Mouse (Mus musculus): ENCODE data around the gene Mb21d2. TPM values are rescaled to one million over a fixed set of nuclear protein-coding genes. Genes with fewer than 3 reads are reported as not detected.

The Mb21d2 gene
- total RNA-seq, 2 experiments from 2014 or later = not detected

DNA sequence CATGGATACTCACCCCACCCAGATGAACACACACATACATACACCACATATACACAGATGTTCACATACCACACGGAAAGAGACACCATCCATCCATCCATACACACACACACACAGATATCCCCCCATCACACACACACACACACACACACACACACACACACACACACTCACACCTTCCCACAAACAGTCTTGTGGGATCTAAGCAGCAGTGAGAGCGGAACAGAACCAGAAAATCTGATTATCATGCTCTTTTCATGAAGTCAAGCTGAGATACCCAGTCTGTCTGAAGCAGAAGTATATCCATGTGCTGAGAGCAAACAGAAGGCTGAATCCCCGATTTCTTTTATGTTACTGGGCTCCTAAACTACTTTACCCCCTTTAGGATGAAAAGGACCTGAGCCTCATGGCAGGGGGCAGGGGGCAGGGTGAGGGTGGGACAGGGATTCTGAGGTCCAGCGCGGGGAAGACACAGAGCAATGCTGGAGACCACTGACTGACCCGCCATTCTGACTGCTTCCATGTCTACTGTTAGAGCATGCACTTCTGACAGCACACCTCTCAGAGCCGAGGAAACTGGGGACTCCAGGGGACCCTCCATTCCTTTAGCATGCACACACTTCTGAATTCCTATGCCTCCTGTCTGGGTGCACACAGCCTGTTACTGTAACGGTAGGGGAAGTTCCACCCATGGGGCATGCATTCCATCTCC lies 62.7 kb downstream of the Mb21d2 start:
- no peak for ATAC-seq (replicated peaks; ENCODE audit: poor library complexity)

DNA sequence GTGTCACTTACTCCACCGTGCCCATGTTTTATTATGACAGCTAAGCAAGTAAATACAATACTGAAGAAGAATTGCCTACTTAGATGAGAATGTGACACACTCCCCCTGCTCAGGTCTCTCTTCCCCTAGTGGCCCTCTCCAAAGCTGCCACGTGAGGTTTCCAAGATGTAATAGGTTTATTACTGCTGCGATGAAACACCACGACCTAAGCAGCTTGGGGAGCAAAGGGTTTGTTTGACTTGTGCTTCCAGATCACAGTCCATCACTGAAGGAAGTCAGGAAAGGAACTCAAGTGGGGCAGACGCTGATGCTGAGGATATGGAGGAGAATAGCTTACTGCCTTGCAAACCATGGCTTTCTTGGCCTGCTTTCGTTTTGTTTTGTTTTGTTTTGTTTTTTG lies 65.9 kb downstream of the Mb21d2 start:
- no peak for ATAC-seq (replicated peaks; ENCODE audit: poor library complexity)

GRCm38 (mm10) chr16:28862093-28862492 lies 67.4 kb downstream of the Mb21d2 start:
- ATAC-seq (replicated peaks; ENCODE audit: poor library complexity) = no peak

DNA sequence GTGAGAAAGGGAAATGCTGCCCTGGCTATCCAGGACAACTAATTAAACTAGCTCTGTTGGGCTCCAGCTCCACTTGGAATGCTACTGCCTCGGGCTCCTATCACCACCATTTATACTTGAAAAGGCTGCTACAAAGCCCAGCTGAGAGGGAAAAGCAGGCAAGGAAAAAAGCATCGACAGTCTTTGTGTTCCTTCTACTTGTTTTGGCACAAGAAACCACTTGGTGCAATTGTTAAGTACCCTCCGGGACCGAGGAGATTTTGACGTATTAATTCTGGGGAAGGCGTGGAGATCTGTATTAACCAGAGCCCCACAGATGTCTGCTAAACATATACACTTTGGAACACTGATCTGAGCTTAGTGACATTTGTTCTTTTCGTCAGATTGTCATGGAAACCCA lies 69.8 kb downstream of the Mb21d2 start:
- no peak for ATAC-seq (replicated peaks; ENCODE audit: poor library complexity)

GRCm38 (mm10) chr16:28859009-28859288 lies 70.5 kb downstream of the Mb21d2 start:
- ATAC-seq (replicated peaks; ENCODE audit: poor library complexity) = no peak

DNA sequence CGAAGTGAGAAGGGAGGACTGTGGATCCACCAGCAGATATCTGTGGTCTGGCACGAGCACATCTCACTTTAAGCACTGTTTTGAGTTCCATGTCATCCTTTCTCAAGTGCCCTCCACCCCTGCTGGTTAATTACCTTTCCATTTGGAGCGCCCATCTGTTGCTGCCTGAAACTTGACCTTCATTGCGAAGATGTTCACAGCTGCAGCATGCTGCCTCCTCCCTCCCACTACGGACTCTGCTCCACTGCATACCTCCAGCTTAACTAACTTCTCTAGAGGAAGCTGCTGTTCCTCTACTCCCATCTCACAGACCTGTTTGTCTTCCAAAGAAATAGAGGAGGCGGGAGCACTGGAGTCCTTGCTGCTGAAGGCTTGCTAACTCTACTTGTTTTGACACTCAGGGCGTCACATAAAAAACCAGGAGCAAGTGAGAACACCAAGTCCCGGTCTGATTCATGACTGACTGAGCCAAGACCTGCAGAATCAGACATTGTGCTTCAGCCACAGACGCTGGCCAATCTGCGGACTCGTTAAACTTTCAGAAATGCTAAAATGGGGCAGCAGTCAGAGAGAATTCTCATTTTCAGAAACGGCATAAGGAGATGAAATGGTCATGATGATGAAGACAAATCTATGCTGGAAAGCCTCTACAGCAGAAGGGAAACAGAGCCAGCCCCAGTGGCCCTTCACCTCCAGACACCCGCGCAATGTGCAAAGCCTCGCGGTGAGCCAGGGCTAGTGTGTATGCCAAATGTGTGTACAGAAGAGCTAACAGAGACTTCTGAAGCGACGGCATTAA lies 71.1 kb downstream of the Mb21d2 start:
- ATAC-seq (replicated peaks; ENCODE audit: poor library complexity) = no peak

DNA sequence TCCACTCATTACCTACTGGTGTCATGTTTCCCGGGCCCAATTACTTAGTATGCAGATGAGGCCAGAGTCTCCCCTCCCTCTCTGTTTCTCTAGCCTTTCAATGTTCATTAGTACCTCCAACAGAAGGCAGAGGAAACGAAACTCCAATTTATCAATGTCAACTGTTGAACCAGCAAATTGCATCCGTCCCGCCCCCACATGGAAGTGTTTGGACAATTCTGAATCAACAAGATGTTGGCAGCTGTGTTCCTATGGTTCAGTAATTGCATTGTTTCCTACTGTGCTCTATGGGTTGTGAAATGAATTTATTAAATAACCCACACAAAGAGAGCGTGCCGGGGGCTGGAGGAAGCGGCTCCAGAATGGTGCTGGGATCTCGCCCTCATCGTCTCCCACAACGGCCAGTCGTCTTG lies 78.1 kb downstream of the Mb21d2 start:
- ATAC-seq (replicated peaks; ENCODE audit: poor library complexity) = peak; percentile 63

- ATAC-seq (replicated peaks; ENCODE audit: poor library complexity) = no peak
Measured at GRCm38 (mm10) chr16:28850881-28851280, 78.6 kb downstream of the Mb21d2 start.

DNA sequence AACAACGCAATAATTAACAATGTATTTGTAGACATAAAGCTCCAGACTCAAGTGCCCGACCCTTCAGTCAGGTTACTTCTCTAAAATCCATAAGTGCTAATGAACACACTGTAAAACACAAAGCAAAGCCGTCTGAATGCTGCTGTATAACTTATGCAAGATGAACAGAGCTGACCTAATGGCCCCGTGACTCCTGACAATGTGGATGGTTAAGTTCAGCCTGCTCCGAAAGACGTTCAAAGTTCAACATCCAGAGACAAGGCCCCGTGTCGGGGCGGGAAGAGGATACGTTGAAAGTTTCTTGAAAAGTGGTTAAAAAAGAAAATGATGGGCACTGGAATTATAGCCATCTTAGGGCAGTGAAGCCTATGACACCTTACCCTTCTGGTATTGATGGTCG lies 83.3 kb downstream of the Mb21d2 start:
- no peak for ATAC-seq (replicated peaks; ENCODE audit: poor library complexity)

DNA sequence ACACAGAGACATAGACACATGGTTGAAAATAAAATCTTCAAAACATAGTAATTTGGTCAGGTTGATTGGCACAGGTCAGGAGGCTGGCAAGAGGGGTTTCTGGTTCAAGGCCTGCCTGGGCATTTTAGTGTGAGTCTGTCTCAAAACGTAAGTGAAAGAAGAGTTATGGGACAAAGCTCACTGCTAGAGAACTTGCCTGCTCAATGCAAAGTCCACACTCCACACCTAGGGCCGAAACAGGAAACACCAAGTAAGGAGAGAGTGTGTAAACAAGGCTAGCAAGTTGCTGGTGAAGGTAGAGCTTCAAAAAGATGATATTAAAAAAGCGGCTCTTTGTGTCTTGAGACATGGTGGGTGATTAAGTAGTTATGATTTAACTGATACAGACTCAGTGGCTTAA lies 84.1 kb downstream of the Mb21d2 start:
- no peak for ATAC-seq (replicated peaks; ENCODE audit: poor library complexity)

GRCm38 (mm10) chr16:28841102-28841501 lies 88.4 kb downstream of the Mb21d2 start:
- ATAC-seq (replicated peaks; ENCODE audit: poor library complexity) = no peak

GRCm38 (mm10) chr16:28840075-28840974 lies 89.1 kb downstream of the Mb21d2 start:
- ATAC-seq (replicated peaks; ENCODE audit: poor library complexity) = peak; percentile 78

- ATAC-seq (replicated peaks; ENCODE audit: poor library complexity) = no peak
Measured at GRCm38 (mm10) chr16:28839575-28839974, 89.9 kb downstream of the Mb21d2 start.

GRCm38 (mm10) chr16:28838016-28838415 lies 91.5 kb downstream of the Mb21d2 start:
- peak; percentile 76 for ATAC-seq (replicated peaks; ENCODE audit: poor library complexity)

GRCm38 (mm10) chr16:28832085-28832635 lies 97.3 kb downstream of the Mb21d2 start:
- ATAC-seq (replicated peaks; ENCODE audit: poor library complexity) = no peak

GRCm38 (mm10) chr16:28829263-28829955 lies 100.1 kb downstream of the Mb21d2 start:
- no peak for ATAC-seq (replicated peaks; ENCODE audit: poor library complexity)

GRCm38 (mm10) chr16:28824781-28825180 lies 104.7 kb downstream of the Mb21d2 start:
- no peak for ATAC-seq (replicated peaks; ENCODE audit: poor library complexity)

- ATAC-seq (replicated peaks; ENCODE audit: poor library complexity) = no peak
Measured at GRCm38 (mm10) chr16:28821774-28822173, 107.7 kb downstream of the Mb21d2 start.

DNA sequence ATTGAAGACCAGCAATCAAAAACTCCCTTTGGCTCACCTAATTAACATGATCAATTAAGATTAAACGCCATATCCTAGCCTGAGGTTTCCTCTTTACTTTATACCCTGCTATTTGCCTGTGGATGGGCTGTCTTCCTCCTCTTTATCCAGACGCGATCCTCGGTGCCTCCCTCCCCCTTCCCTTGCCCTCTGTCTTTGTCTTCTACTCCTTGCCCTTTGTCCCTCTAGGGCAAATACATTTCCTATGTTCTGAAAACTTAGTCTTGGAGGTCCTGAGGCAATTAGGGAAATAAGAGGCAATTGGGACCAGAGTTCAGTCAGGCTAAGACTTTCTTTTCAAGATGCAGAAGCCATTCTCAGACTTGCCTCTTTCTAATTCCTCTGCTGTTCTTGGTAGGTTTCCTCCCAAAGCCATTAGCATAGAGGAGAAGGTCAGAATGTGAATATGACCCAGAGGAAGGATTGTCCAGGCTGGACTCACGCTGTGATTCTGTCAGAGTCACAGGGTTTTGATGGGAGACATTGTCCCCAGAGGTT lies 110.7 kb downstream of the Mb21d2 start:
- no peak for ATAC-seq (replicated peaks; ENCODE audit: poor library complexity)

- ATAC-seq (replicated peaks; ENCODE audit: poor library complexity) = no peak
Measured at GRCm38 (mm10) chr16:28813290-28813689, 116.2 kb downstream of the Mb21d2 start.
